Mouse (Mus musculus) thymus, postnatal 4 days (tissue): ENCODE measurements around the gene Hsfy2.

Experiments
- DNase-seq: peaks from one replicate; pipeline ENCODE4 v3.0.0; 2021

Gene Hsfy2

DNA sequence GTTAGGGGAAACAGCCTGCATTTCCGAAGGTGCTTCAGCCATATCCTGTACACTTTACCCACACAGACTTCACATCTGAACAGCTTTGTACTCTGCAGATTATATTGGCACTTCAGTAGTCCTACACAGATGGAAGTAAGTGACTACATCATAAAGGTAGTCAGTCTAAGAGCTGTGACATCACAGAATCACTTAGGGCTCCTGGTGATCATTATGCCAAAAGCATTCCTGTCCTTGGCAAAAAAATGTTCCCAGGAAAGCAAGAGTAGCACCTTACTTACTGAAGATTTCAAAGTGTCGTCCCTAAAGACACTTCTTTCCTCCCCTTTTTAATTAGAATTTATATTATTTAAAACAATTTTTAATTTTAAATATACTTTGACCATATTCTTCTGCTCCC lies at the start of gene Hsfy2:
TSS of gene Hsfy2 (minus strand) at position 101 of the 400 bp plus-strand sequence.
- DNase-seq = no peak

DNA sequence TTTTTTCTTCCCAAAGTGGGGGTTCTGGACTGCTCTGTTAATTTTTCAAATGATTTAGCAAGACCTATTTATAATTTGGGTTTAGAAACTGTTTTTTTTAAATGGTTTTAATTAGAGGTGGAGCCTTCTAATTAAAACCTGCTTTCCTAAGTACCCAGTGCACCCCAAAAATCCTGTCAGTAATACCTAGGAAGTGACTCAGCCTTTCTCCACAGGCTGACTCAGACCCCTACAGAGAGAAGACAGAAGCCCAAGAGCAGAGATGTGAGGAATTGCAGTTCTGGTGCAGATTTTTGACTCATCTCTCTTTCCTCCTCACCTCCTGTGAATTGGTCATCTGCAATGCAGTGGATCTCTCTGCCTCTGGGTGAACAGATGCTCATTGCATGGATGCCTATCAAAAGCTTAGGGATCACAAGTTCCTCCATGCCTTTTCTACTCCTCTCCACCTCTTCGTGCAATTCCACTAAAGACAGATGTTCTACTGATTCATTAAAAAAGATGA lies 47.9 kb upstream of the Hsfy2 start:
- DNase-seq = no peak

DNA sequence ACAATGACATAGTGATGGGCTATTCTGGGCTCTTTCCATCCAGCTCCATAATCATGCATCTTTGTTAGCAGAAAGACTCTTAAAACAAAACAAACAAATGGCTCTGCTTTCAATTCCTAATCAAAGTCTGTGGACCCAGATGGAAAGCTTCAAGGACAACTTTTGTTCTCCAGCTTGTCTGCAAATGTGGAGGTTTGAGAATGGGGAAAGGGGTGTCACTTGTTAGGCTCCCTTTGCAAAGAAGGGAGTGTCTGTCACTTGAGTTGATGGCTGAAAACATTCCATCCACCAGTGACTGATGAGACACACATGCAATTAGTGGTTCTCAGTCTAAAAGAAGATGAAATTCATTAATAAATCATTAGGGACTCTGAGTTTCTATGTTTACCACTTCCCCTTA lies 47.3 kb upstream of the Hsfy2 start:
- DNase-seq = no peak

DNA sequence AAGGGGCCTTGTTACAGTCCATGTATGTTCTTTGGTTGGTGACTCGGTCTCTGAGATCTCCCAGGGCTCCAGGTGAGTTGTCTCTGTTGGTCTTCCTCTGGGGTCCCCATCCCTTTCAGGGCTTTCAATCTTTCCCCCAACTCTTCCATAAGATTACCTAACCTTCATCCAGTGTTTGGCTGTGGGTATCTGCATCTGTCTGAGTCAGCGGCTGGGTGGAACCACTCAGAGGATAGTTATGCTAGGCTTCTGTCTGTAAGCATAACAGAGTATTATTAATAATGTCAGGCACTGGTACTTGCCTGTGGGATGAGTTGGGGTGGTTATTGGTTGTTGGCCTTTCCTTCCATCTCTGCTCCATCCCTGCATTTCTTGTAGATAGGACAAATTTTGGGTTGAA lies 44.0 kb upstream of the Hsfy2 start:
- no peak for DNase-seq

DNA sequence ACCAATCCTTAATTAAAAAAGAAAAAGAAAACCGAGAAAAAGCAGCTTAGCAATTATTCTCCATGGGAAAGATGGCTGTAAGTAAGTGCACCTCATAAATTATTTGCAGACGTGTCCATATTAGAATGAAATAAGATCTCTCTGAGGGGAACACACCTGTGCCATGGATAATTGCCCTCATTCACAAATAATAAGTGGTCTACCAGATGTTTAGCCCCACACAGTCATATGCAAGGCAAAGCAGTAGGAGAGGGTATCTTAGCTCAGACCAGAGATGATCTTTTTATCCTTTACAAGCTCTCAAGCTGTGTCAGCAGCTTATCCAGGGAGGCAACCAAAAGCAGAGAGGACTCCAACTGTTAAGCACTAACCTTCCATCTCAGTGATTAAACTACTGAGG lies 38.0 kb upstream of the Hsfy2 start:
- no peak for DNase-seq

DNA sequence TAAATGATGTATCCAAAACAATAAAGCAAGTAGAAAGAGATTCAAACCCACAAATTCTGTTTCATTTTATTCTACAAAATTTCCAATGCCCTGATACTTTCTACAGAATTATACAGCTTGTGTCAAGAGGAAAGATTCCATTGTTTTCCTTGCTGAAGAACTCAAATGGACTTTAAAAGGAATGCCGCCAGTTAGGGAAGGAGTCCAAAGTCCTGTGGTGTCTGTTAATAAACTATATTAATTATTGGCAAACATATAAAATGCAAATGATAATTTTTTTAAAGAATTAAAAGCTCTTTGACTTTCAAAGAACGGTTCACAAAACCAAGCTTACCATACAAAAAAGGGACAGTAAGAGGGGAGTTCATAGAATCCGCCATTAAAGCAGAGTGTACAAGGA lies 37.4 kb upstream of the Hsfy2 start:
- no peak for DNase-seq

DNA sequence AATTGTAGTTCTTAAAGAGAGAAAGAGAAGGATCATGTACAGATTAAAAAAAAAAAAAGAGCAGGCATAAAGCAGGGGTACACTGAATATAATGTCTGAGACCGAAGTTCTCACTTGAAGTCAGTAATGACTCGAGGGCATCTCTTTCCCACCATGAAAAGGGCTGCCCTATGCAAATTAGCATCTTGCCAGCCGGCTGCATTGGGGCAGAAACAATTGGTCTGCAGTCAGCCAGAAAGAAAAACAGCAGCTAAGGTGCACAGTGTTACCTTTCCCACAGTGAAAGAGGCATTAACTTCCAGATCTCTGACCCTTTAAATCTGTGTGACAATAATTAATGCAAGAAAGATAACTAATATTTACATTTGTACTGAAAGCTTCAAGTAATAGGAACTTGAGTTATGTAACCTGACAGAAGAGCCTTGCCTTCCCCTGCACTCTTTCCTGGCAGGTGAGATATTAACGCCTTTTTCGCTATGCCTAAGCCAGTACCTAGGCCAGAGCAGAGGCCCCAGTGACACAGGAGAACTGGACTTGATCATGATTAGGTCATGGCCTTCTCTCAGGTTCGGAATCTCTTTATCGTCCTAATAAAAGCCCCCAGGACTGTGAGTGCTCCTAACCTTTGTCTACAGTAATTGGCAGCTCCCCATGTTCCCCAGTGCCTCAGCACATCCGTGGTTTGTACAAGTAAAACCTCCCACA lies 34.2 kb upstream of the Hsfy2 start:
- DNase-seq = no peak

DNA sequence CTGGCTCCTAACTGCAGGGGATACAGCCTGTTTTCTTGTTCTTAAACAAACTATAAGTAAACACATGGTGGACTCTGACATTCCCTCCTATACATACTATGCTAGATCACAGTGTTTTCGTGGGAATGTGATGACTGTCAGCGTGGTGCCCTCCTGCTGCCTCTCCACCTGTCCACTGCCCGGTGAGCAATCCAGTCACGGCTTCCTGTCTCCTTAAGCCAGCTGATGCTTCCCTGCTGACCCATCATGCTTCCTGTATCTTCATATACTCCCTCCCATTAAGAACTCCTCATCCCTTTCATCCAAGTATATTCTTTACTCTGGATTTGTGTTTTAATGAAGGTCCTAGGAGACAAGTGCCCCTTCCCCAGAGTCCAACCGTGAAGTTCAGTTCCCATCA lies 33.3 kb upstream of the Hsfy2 start:
- no peak for DNase-seq

DNA sequence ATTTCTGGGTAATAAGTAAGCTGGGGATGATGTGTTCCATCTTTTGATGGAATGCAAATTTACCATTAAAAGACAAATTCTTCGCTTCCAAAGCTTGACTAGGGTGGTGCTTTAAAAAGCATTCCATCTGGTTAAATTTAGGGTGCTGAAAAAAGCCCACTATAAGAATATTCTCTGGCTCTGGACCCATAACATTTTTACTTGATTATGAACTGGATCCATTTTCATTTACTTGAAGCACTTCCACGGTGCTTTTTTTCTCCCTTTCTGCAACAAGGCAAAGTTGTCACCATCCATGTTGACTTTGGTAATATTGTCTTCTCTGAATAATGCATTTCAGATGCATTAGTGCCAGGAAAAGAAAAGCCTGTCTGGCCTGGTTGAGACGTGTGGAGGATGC lies 27.4 kb upstream of the Hsfy2 start:
- no peak for DNase-seq

DNA sequence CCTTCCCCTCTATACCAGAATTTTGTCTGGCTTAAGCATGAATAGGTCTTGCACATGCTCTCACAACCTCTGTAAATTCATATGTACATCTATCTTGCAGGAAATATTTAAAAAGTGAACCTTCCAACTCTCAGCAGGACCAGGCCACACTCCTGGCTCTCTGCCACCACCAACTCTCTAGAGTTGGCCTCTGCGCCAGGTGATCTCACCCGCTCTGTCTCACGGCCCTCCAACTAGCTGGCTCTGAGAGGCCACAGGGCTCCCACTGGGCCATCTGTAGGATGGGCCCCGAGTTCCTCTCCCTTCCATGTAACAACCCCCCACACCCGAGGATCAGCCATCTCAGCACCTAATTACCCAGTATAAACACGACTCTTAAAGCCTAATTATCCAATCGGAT lies 10.4 kb downstream of the Hsfy2 start:
- DNase-seq = no peak

DNA sequence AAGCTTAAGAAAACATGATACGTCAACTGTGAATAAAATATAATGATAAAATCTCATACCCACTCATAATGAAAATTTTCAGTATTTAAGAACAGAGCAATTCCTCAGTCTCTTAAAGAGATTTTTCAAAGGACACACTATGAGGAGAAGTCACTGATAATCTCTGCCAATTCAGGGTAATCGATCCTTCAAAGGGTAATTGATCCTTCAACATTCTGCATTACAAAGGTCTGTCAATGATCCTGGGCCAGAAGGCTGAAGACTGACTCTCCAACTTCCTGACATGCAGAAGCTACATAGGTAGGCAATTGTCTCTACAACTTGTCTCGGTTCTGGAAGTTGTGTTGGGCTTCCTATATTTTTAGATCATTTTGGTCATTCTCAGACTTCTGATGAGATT lies 12.9 kb downstream of the Hsfy2 start:
- no peak for DNase-seq

DNA sequence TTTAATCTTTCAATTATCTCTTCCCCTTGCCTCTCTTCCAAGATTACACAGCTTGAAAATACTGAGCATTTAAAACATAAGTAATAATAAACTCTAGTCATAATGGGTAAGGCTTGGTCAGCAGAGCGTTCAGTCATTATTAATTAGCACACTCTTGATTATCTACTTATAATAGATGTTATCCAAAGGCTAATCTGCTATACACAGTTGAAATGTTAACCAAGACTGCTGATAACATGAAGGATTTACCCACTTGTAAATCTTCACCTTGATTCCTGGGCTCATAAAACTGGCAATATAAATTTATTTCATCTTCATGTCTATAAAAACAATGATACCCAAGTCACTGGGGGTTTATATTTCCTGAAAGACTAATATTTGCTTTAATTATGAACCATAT lies 24.9 kb downstream of the Hsfy2 start:
- DNase-seq = no peak
